Comparison of ENCODE assay signal across 9 mouse cellular contexts in the genomic region with DNA sequence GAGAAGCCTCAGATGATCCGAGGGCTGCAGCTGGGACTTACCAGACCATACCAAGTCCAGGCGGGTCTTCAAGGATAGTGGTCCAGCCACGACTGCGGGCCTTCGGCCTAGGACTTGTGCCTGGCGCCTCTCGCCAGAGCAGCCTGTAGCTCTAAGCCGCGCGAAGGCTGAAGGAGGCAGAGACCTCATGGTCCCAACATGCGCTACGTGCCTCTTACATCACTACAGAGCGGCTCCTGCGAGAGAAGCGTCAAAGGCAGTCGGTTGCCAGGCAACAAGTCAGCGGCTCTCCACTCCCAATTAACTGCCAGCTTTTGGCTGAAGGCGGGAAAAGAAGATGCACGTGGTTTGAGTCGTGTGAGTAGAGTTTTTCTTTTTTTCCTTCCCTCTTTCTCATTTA. TPM values are rescaled to one million over a fixed set of nuclear protein-coding genes. Genes with fewer than 3 reads are reported as not detected.
DNase-seq lines count a peak whose midpoint lies in the region; ATAC-seq and TF ChIP-seq lines count a peak whose summit lies in the region.
"Had no signal": no experiment of that assay in that cellular context is flagged by ENCODE, and none has a peak within 500 bp of the region (broad histone marks: within the 10 kb centered on the region; RNA-seq: fewer than 3 reads in every experiment).

No protein-coding gene starts in this region.

- peaks cover 9% of the 10 kb centered on the region for H3K36me3 ChIP-seq in embryonic facial prominence, embryonic 10.5 days (replicated peaks)
- no peaks in the 10 kb centered on the region for H3K36me3 ChIP-seq in intestine, embryonic 16.5 days (ENCODE audit: control insufficient read depth, insufficient read depth, low read length)
- H3K36me3 ChIP-seq in limb, embryonic 15.5 days = peaks cover 9% of the 10 kb centered on the region

- no peaks in the 10 kb centered on the region for H3K4me1 ChIP-seq in cerebellum, adult 2 months (ENCODE audit: control insufficient read depth, insufficient read depth, low read length)
- 0 out of 2 replicates have a peak, but pooled peaks cover 5% of the 10 kb centered on the region for H3K4me1 ChIP-seq in embryonic facial prominence, embryonic 10.5 days
- 0 out of 2 replicates have a peak, but pooled peaks cover 2% of the 10 kb centered on the region for H3K4me1 ChIP-seq in intestine, embryonic 16.5 days (ENCODE audit: control insufficient read depth, insufficient read depth, low read length)
- H3K4me1 ChIP-seq in limb, embryonic 15.5 days = 0 out of 2 replicates have a peak, but pooled peaks cover 3% of the 10 kb centered on the region

- TF ChIP-seq POLR2A in cerebellum, adult 2 months (IDR thresholded peaks at IDR 0.05; ENCODE audit: borderline replicate concordance, insufficient read depth, low read length) = no peak

- H3K4me2 ChIP-seq in intestine, embryonic 16.5 days (ENCODE audit: low read depth, low read length) = no peak overlapping the region
- no peak overlapping the region for H3K4me2 ChIP-seq in limb, embryonic 15.5 days
- H3K4me2 ChIP-seq: embryonic facial prominence, embryonic 12.5 days had no signal

- no peak for TF ChIP-seq CTCF in cerebellum, adult 2 months (IDR thresholded peaks at IDR 0.05; ENCODE audit: borderline replicate concordance, insufficient read depth, low read depth, low read length)

- no peaks in the 10 kb centered on the region for H3K27me3 ChIP-seq in cerebellum, adult 2 months (ENCODE audit: control insufficient read depth, insufficient read depth, low read length)
- H3K27me3 ChIP-seq in embryonic facial prominence, embryonic 10.5 days (replicated peaks; ENCODE audit: low read depth, poor library complexity, severe bottlenecking) = no peaks in the 10 kb centered on the region; the same call in 1 of the 2 replicates
- no peaks in the 10 kb centered on the region for H3K27me3 ChIP-seq in intestine, embryonic 16.5 days (replicated peaks; ENCODE audit: control insufficient read depth, insufficient read depth, low read length)
- H3K27me3 ChIP-seq in limb, embryonic 15.5 days = no peaks in the 10 kb centered on the region
- H3K27me3 ChIP-seq: embryonic facial prominence, embryonic 12.5 days had no signal

- DNase-seq in cerebellum, postnatal 10 days = peak; percentile 33 to 43
- no peak for DNase-seq in cerebellum, adult 2 months
- peak; percentile 61 for DNase-seq in embryonic facial prominence, embryonic 10.5 days (ENCODE audit: low spot score)
- DNase-seq in right cerebral cortex, postnatal 4 days = peak; percentile 65
- DNase-seq in T-cell, adult 2 months (ENCODE audit: low spot score) = no peak
- DNase-seq in heart, postnatal 25 days (ENCODE audit: low spot score) = no peak

- no peak overlapping the region for H3K9ac ChIP-seq in intestine, embryonic 16.5 days (ENCODE audit: low read depth, low read length)
- no peak overlapping the region for H3K9ac ChIP-seq in limb, embryonic 15.5 days
- H3K9ac ChIP-seq: embryonic facial prominence, embryonic 12.5 days had no signal

- H3K4me3 ChIP-seq in cerebellum, adult 2 months (replicated peaks; ENCODE audit: insufficient read depth, low read depth, low read length) = no peak overlapping the region
- no peak overlapping the region for H3K4me3 ChIP-seq in embryonic facial prominence, embryonic 10.5 days
- no peak overlapping the region for H3K4me3 ChIP-seq in intestine, embryonic 16.5 days (ENCODE audit: low read length)
- H3K4me3 ChIP-seq in limb, embryonic 15.5 days = no peak overlapping the region
- H3K4me3 ChIP-seq: embryonic facial prominence, embryonic 12.5 days had no signal

- 40% methylated on average over 20 of the region's 20 CpGs for WGBS in cerebellum, adult 2 months
- 36% methylated on average over 20 of the region's 20 CpGs for WGBS in embryonic facial prominence, embryonic 10.5 days
- 37% methylated on average over 20 of the region's 20 CpGs for WGBS in intestine, embryonic 16.5 days
- 31% methylated on average over 20 of the region's 20 CpGs for WGBS in limb, embryonic 15.5 days

- no peaks in the 10 kb centered on the region for H3K9me3 ChIP-seq in embryonic facial prominence, embryonic 10.5 days
- no peaks in the 10 kb centered on the region for H3K9me3 ChIP-seq in intestine, embryonic 16.5 days (ENCODE audit: control insufficient read depth, low read length)
- no peaks in the 10 kb centered on the region for H3K9me3 ChIP-seq in limb, embryonic 15.5 days
- H3K9me3 ChIP-seq: embryonic facial prominence, embryonic 12.5 days had no signal

- 0 out of 2 replicates have a peak, but pooled peaks have one; percentile 21 for ATAC-seq in intestine, embryonic 16.5 days
- peak; percentile 56; the same call in 1 of the 2 replicates for ATAC-seq in limb, embryonic 15.5 days (ENCODE audit: insufficient number of reproducible peaks, low FRiP score, low TSS enrichment, low read depth)

- intact Hi-C loops in heart, postnatal 25 days (cut with DNase I) = loop anchor here (5.0 kb wide), 1 partner anchor 358 kb away; no protein-coding TSS in a partner anchor

- H3K27ac ChIP-seq in cerebellum, adult 2 months (ENCODE audit: insufficient read depth, low read length) = no peak overlapping the region
- H3K27ac ChIP-seq in embryonic facial prominence, embryonic 10.5 days (replicated peaks) = no peak overlapping the region
- no peak overlapping the region for H3K27ac ChIP-seq in intestine, embryonic 16.5 days (ENCODE audit: low read length)
- H3K27ac ChIP-seq in limb, embryonic 15.5 days = no peak overlapping the region
- H3K27ac ChIP-seq: embryonic facial prominence, embryonic 12.5 days had no signal

RNA-seq across cellular contexts. Expression of a gene that starts 10.3 kb away (rescaled TPM):
- polyA plus RNA-seq in cerebellum, adult 2 months (2012; rRNA removed) = 31.2 and 31.8 TPM in 2 replicates
- polyA plus RNA-seq in embryonic facial prominence, embryonic 10.5 days (2016; fragmentation: Nextera tagmentation; extraction: Ambion mirVana) = 20.1 and 20.3 TPM in 2 replicates
- polyA plus RNA-seq in intestine, embryonic 16.5 days (2015; fragmentation: Nextera tagmentation; extraction: Ambion mirVana) = 6.9 and 7.5 TPM in 2 replicates
- 9.5 and 10.9 TPM in 2 replicates for polyA plus RNA-seq in limb, embryonic 15.5 days (2015; fragmentation: Nextera tagmentation; extraction: Ambion mirVana)
- 10 to 100 TPM; 11.1 to 13.6 TPM for total RNA-seq in heart, postnatal 25 days (2021)

RNA-seq across cellular contexts. Expression of a gene that starts 34.9 kb away (rescaled TPM):
- polyA plus RNA-seq in cerebellum, adult 2 months (2012; rRNA removed) = 41.8 and 45.6 TPM in 2 replicates
- polyA plus RNA-seq in embryonic facial prominence, embryonic 10.5 days (2016; fragmentation: Nextera tagmentation; extraction: Ambion mirVana) = 47.9 and 48.0 TPM in 2 replicates
- 30.2 and 34.7 TPM in 2 replicates for polyA plus RNA-seq in intestine, embryonic 16.5 days (2015; fragmentation: Nextera tagmentation; extraction: Ambion mirVana)
- polyA plus RNA-seq in limb, embryonic 15.5 days (2015; fragmentation: Nextera tagmentation; extraction: Ambion mirVana) = 35.7 and 37.3 TPM in 2 replicates
- 10 to 100 TPM; 15.5 to 17.5 TPM for total RNA-seq in heart, postnatal 25 days (2021)

RNA-seq across cellular contexts. Expression of a gene that starts 51.5 kb away (rescaled TPM):
- polyA plus RNA-seq in cerebellum, adult 2 months (2012; rRNA removed) = 0.08 TPM in 1 of 2 replicates, not detected in the other
- not detected in 2 replicates for polyA plus RNA-seq in embryonic facial prominence, embryonic 10.5 days (2016; fragmentation: Nextera tagmentation; extraction: Ambion mirVana)
- polyA plus RNA-seq in intestine, embryonic 16.5 days (2015; fragmentation: Nextera tagmentation; extraction: Ambion mirVana) = 0.18 and 0.32 TPM in 2 replicates
- 0.24 TPM in 1 of 2 replicates, not detected in the other for polyA plus RNA-seq in limb, embryonic 15.5 days (2015; fragmentation: Nextera tagmentation; extraction: Ambion mirVana)
- not detected for total RNA-seq in heart, postnatal 25 days (2021)
- polyA plus RNA-seq: embryonic facial prominence, embryonic 12.5 days had no signal

RNA-seq across cellular contexts. Expression of a gene that starts 54.8 kb away (rescaled TPM):
- not detected in 2 replicates for polyA plus RNA-seq in cerebellum, adult 2 months (2012; rRNA removed)
- polyA plus RNA-seq in embryonic facial prominence, embryonic 10.5 days (2016; fragmentation: Nextera tagmentation; extraction: Ambion mirVana) = not detected in 2 replicates
- polyA plus RNA-seq in intestine, embryonic 16.5 days (2015; fragmentation: Nextera tagmentation; extraction: Ambion mirVana) = 0.47 and 0.48 TPM in 2 replicates
- polyA plus RNA-seq in limb, embryonic 15.5 days (2015; fragmentation: Nextera tagmentation; extraction: Ambion mirVana) = not detected in 2 replicates
- 1 to 10 TPM in 1 of 2 experiments, under 1 TPM in 1; 0.31 to 1.1 TPM for total RNA-seq in heart, postnatal 25 days (2021)
- polyA plus RNA-seq: embryonic facial prominence, embryonic 12.5 days had no signal

Comparison
In these comparisons a context has a peak if more than half of its experiments do, and no peak if none do; other contexts are left out.
1. DNase-seq: peak in cerebellum, postnatal 10 days (2 of 2), embryonic facial prominence, embryonic 10.5 days (single experiment) and right cerebral cortex, postnatal 4 days (single experiment); none in cerebellum, adult 2 months (0 of 2), T-cell, adult 2 months (single experiment) and heart, postnatal 25 days (single experiment).